Mouse (Mus musculus) neural tube, embryonic 13.5 days (tissue): Measurements from ENCODE around the gene Pax7. TPM values are rescaled to one million over a fixed set of nuclear protein-coding genes. Genes with fewer than 3 reads are reported as not detected.

Source experiments
- ATAC-seq: fragments of 200-750 bp; cut with Nextera tagmentation; 2 replicates; pipeline ENCODE4 v1.8.0; 2017; ENCODE audit warnings: low read depth, mild to moderate bottlenecking, moderate TSS enrichment, moderate library complexity
- H3K27ac ChIP-seq: fragments of 300-500 bp; sonication (generic); replicated peaks from 2 replicates; pipeline ENCODE4 v1.5.1; 2015; ENCODE audit warnings: moderate library complexity, mild to moderate bottlenecking, inconsistent platforms
- H3K27me3 ChIP-seq: fragments of 300-500 bp; sonication (generic); 2 replicates; pipeline ENCODE4 v1.6.1; 2015; ENCODE audit warnings: mild to moderate bottlenecking, inconsistent platforms
- H3K36me3 ChIP-seq: fragments of 300-500 bp; sonication (generic); 2 replicates; pipeline ENCODE4 v1.6.1; 2015; ENCODE audit warnings: mild to moderate bottlenecking, inconsistent platforms
- H3K4me1 ChIP-seq: fragments of 300-500 bp; sonication (generic); replicated peaks from 2 replicates; pipeline ENCODE4 v1.6.1; 2015; ENCODE audit warnings: inconsistent platforms
- H3K4me2 ChIP-seq: fragments of 300-500 bp; sonication (generic); 2 replicates; pipeline ENCODE4 v1.6.1; 2015; ENCODE audit warnings: inconsistent platforms, mild to moderate bottlenecking, moderate library complexity
- H3K4me3 ChIP-seq: fragments of 300-500 bp; sonication (generic); 2 replicates; pipeline ENCODE4 v1.5.1; 2015; ENCODE audit warnings: mild to moderate bottlenecking, inconsistent platforms
- H3K9ac ChIP-seq: fragments of 300-500 bp; sonication (generic); 2 replicates; pipeline ENCODE4 v1.6.1; 2015; ENCODE audit warnings: moderate library complexity, mild to moderate bottlenecking, inconsistent platforms
- H3K9me3 ChIP-seq: fragments of 300-500 bp; sonication (generic); 2 replicates; pipeline ENCODE4 v1.6.1; 2016; ENCODE audit warnings: inconsistent platforms
- WGBS: fragments of 180-500 bp; shearing (Covaris S2); methylation state at CpG from one replicate; pipeline ENCODE4 v1.1.7; 2015; 5-methylcytosine and 5-hydroxymethylcytosine counted together
- polyA plus RNA-seq: library from polyadenylated mRNA; unstranded; fragments of >200 nt; fragmentation: Nextera tagmentation; extraction: Ambion mirVana; gene quantifications from 2 replicates; pipeline ENCODE4 v1.2.1, GENCODE M21; 2015

Pax7 gene
- polyA plus RNA-seq, 1 experiment from 2014 or later, result 0.50 TPM

- Histone ChIP-seq H3K4me3 (no peak overlapping the region), H3K4me1 (0 out of 2 replicates have a peak, but pooled peaks cover 6% of the 10 kb centered on the region), H3K27ac (no peak overlapping the region), H3K4me2 (no peak overlapping the region), H3K9me3 (no peaks in the 10 kb centered on the region), H3K27me3 (no peaks in the 10 kb centered on the region; the same call in 1 of the 2 replicates), H3K9ac (no peak overlapping the region), H3K36me3 (no peaks in the 10 kb centered on the region)
- 43% methylated on average over 7 of the region's 7 CpGs for WGBS
- ATAC-seq, result no peak
Measured at GRCm38 (mm10) chr4:139689627-139690269, 143.6 kb downstream of the Pax7 start.

GRCm38 (mm10) chr4:139688058-139688457 is 145.3 kb downstream of the Pax7 start:
- ATAC-seq, result no peak
- no peaks in the 10 kb centered on the region; the same call in 1 of the 2 replicates for H3K27me3 ChIP-seq
- H3K4me1 ChIP-seq, result 0 out of 2 replicates have a peak, but pooled peaks cover 6% of the 10 kb centered on the region
- H3K4me2 ChIP-seq, result no peak overlapping the region
- no peak overlapping the region for H3K9ac ChIP-seq
- no peak overlapping the region for H3K4me3 ChIP-seq
- H3K9me3 ChIP-seq, result no peaks in the 10 kb centered on the region
- 54% methylated on average over 9 of the region's 9 CpGs for WGBS
- H3K27ac ChIP-seq, result no peak overlapping the region
- no peaks in the 10 kb centered on the region for H3K36me3 ChIP-seq

Other genes with a start within 250 kb of the Pax7 start
- gene Gm21969, start 230.3 kb downstream of the Pax7 start, polyA plus RNA-seq, result not detected in 2 replicates
- gene Aldh4a1, start 210.7 kb downstream of the Pax7 start, polyA plus RNA-seq, result 23.6 and 24.5 TPM in 2 replicates
- not detected in 2 replicates for gene Tas1r2, start 180.0 kb downstream of the Pax7 start, polyA plus RNA-seq
- gene Klhdc7a, start 134.5 kb upstream of the Pax7 start, polyA plus RNA-seq, result 0.08 and 0.12 TPM in 2 replicates